Mouse (Mus musculus) liver, embryonic 12.5 days (tissue): Measurements from ENCODE around the gene Galnt17. TPM values are rescaled to one million over a fixed set of nuclear protein-coding genes. Genes with fewer than 3 reads are reported as not detected.

Experiments used
- ATAC-seq: fragments of 200-750 bp; cut with Nextera tagmentation; 2 replicates; pipeline ENCODE4 v1.8.0; 2017; ENCODE audit warnings: moderate number of reproducible peaks, mild to moderate bottlenecking, moderate library complexity
- H3K27ac ChIP-seq: fragments of 300-500 bp; sonication (generic); 2 replicates; pipeline ENCODE4 v1.5.1; 2016; ENCODE audit warnings: mild to moderate bottlenecking
- H3K27me3 ChIP-seq: fragments of 300-500 bp; sonication (generic); replicated peaks from 2 replicates; pipeline ENCODE4 v1.6.1; 2016; ENCODE audit warnings: mild to moderate bottlenecking, moderate library complexity
- H3K36me3 ChIP-seq: fragments of 300-500 bp; sonication (generic); 2 replicates; pipeline ENCODE4 v1.6.1; 2016; ENCODE audit warnings: mild to moderate bottlenecking, moderate library complexity
- H3K4me1 ChIP-seq: fragments of 300-500 bp; sonication (generic); 2 replicates; pipeline ENCODE4 v1.6.1; 2016
- H3K4me2 ChIP-seq: fragments of 300-500 bp; sonication (generic); 2 replicates; pipeline ENCODE4 v1.6.1; 2016; ENCODE audit warnings: mild to moderate bottlenecking, moderate library complexity
- H3K4me3 ChIP-seq: fragments of 300-500 bp; sonication (generic); 2 replicates; pipeline ENCODE4 v1.5.1; 2016; ENCODE audit warnings: mild to moderate bottlenecking, moderate library complexity
- H3K9ac ChIP-seq: fragments of 300-500 bp; sonication (generic); 2 replicates; pipeline ENCODE4 v1.6.1; 2016; ENCODE audit warnings: mild to moderate bottlenecking, moderate library complexity
- H3K9me3 ChIP-seq: fragments of 300-500 bp; sonication (generic); replicated peaks from 2 replicates; pipeline ENCODE4 v1.6.1; 2016; ENCODE audit warnings: mild to moderate bottlenecking, moderate library complexity
- WGBS: fragments of 180-500 bp; shearing (Covaris S2); methylation state at CpG from one replicate; pipeline ENCODE4 v1.1.7; 2016; ENCODE audit not compliant: insufficient replicate concordance; 5-methylcytosine and 5-hydroxymethylcytosine counted together
- polyA plus RNA-seq: library from polyadenylated mRNA; unstranded; fragments of >200 nt; fragmentation: Nextera tagmentation; extraction: Ambion mirVana; gene quantifications from 2 replicates; pipeline ENCODE4 v1.2.1, GENCODE M21; 2016

Gene Galnt17
- polyA plus RNA-seq, 1 experiment from 2014 or later: 0.13 TPM

GRCm38 (mm10) chr5:130950894-130951400, 357.4 kb downstream of the Galnt17 start:
- no peak overlapping the region for H3K4me2 ChIP-seq
- no peaks in the 10 kb centered on the region for H3K27me3 ChIP-seq
- H3K27ac ChIP-seq: no peak overlapping the region
- no peak overlapping the region for H3K4me3 ChIP-seq
- H3K4me1 ChIP-seq: no peaks in the 10 kb centered on the region
- no peak for ATAC-seq
- H3K9ac ChIP-seq: no peak overlapping the region
- H3K36me3 ChIP-seq: no peaks in the 10 kb centered on the region
- 0 out of 2 replicates have a peak, but pooled peaks cover 5% of the 10 kb centered on the region for H3K9me3 ChIP-seq
- WGBS: 29% methylated on average over 6 of the region's 6 CpGs

DNA sequence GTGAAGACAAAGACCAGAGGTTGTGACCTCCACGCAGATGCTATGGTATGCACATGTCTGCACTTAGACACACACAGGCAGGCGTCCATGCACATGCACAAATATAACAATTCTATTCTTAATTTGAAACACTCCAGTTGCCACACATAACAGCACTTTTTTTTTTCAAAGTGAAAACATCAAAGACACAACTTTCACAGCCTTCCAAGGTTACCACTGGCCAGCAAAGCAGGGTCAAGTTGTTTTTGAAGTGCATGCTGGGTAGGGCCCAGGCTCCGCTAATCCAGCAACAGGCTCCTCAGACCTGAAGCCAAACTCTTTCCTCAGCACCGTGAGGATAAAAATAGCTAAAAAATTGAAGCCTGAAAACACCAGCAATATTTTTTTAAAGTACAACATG, 357.9 kb downstream of the Galnt17 start:
- Histone ChIP-seq H3K4me2 (no peak overlapping the region), H3K4me3 (no peak overlapping the region), H3K27ac (no peak overlapping the region), H3K4me1 (no peaks in the 10 kb centered on the region), H3K36me3 (no peaks in the 10 kb centered on the region), H3K9me3 (0 out of 2 replicates have a peak, but pooled peaks cover 5% of the 10 kb centered on the region), H3K27me3 (no peaks in the 10 kb centered on the region), H3K9ac (no peak overlapping the region)
- 51% methylated on average over 4 of the region's 4 CpGs for WGBS
- no peak for ATAC-seq

- no peaks in the 10 kb centered on the region for H3K4me1 ChIP-seq
- 0 out of 2 replicates have a peak, but pooled peaks cover 5% of the 10 kb centered on the region for H3K9me3 ChIP-seq
These were observed 358.6 kb downstream of the Galnt17 start for GRCm38 (mm10) chr5:130949710-130950109.

DNA sequence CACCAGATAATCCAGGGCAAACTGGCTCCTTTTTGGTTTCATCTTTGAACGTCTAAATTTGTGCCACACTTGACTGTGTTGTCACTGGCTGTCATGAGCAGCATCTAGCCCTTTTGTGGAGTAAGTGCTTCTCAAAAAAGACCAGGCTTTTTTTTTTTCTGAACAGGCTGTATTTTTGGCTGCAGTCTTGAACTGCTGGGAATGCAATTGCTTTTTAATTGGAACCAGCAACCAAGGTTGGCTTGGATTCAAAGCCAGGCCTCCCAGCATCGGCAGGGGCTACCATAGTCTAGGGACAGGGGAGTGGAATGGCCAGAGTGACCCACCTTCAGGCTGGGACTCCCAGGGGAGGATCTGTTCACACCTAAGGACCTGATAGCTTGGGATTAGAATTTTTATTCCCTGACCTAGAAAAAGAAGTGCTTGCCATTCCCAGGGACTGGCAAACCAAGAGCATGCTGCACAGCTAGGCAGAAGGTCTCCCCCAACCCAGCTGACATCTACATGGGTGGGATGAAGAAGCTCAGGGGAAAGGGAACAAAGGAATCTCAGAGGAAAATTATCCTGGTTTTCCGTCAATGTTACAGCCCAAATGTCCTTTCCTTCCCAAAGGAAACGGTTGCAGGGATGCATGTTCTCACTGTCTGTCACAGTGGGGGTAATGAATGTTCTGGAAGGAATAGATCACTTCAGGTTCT, 369.2 kb downstream of the Galnt17 start:
- Histone ChIP-seq H3K9ac (no peak overlapping the region), H3K36me3 (no peaks in the 10 kb centered on the region), H3K4me2 (no peak overlapping the region), H3K4me3 (no peak overlapping the region), H3K9me3 (0 out of 2 replicates have a peak, but pooled peaks cover 5% of the 10 kb centered on the region), H3K27me3 (no peaks in the 10 kb centered on the region), H3K4me1 (no peaks in the 10 kb centered on the region), H3K27ac (no peak overlapping the region)
- no peak for ATAC-seq
- 60% methylated on average over 4 of the region's 4 CpGs for WGBS

More at GRCm38 (mm10) chr5:130949710-130950109, 358.6 kb downstream of the Galnt17 start:
- Histone ChIP-seq H3K27ac (no peak overlapping the region), H3K4me3 (no peak overlapping the region), H3K9ac (no peak overlapping the region), H3K4me2 (no peak overlapping the region), H3K27me3 (no peaks in the 10 kb centered on the region), H3K36me3 (no peaks in the 10 kb centered on the region)
- ATAC-seq: no peak
- 48% methylated on average over 1 of the region's 1 CpGs for WGBS

DNA sequence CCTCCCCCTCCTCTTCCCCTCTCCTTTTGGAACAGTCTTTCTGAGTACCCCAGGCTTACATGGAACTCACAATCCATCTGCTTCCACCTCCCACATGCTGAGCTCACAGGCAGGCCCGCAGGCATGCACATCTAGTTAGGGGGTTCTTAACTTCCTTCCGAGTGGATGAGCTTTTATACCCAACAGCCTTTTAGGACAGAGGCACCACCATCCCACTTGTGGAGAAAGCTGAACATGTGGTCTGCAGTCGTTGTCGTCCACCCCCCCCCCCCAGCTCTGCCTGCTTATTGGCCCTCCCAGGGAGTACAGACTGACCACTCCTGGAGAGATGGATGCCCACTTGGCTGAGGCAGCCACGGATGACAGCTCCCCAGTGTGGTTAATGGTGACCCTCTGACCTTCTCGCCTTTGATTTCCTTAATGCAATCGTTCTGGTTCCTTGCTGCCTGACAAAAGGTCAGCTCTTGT, 370.0 kb downstream of the Galnt17 start:
- Histone ChIP-seq H3K9me3 (0 out of 2 replicates have a peak, but pooled peaks cover 5% of the 10 kb centered on the region), H3K27ac (no peak overlapping the region), H3K4me3 (no peak overlapping the region), H3K4me2 (no peak overlapping the region), H3K9ac (no peak overlapping the region), H3K27me3 (no peaks in the 10 kb centered on the region), H3K4me1 (no peaks in the 10 kb centered on the region), H3K36me3 (no peaks in the 10 kb centered on the region)
- ATAC-seq: no peak
- 22% methylated on average over 7 of the region's 7 CpGs for WGBS

GRCm38 (mm10) chr5:130930999-130931398, 377.3 kb downstream of the Galnt17 start:
- 53% methylated on average over 1 of the region's 1 CpGs for WGBS
- Histone ChIP-seq H3K9me3 (peaks cover 29% of the 10 kb centered on the region; the same call in 1 of the 2 replicates), H3K4me3 (no peak overlapping the region), H3K9ac (no peak overlapping the region), H3K4me2 (no peak overlapping the region), H3K4me1 (no peaks in the 10 kb centered on the region), H3K27me3 (no peaks in the 10 kb centered on the region), H3K36me3 (no peaks in the 10 kb centered on the region), H3K27ac (no peak overlapping the region)
- no peak for ATAC-seq

GRCm38 (mm10) chr5:130927794-130928149, 380.5 kb downstream of the Galnt17 start:
- Histone ChIP-seq H3K4me1 (no peaks in the 10 kb centered on the region), H3K27ac (no peak overlapping the region), H3K9ac (no peak overlapping the region), H3K36me3 (no peaks in the 10 kb centered on the region), H3K27me3 (no peaks in the 10 kb centered on the region), H3K9me3 (peaks cover 29% of the 10 kb centered on the region; the same call in 1 of the 2 replicates), H3K4me2 (no peak overlapping the region), H3K4me3 (no peak overlapping the region)
- no peak for ATAC-seq
- 60% methylated on average over 8 of the region's 8 CpGs for WGBS

DNA sequence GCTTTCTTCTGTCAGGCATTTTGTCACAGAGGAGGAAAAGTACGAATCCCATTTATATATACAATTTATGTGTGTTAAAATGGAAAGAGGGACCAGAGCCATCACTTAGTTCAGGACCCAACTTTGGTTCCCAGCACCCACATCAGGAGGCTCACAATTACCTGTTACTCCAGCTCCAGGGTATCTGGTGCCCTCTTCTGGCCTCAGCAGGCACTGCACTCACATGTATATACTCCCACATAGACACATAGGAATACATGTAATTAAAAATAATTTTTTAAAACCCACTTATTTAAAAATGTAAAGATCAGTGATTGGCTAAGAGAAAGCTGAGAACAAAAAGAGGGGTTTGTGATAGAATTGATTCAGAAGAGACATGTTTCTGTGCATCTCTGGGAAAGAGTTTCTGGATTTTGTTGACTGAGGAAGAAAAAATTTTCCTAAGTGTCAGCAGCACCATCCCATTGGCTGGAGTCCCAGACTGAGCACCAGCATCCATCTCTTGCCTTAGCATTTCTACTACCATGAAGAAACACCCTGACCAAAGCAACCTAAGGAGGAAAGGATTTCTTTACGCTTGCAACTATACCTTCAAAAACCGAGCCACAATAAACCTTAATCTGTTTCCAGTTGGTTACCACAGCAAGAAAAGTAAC, 381.0 kb downstream of the Galnt17 start:
- Histone ChIP-seq H3K36me3 (no peaks in the 10 kb centered on the region), H3K27ac (no peak overlapping the region), H3K9me3 (peaks cover 25% of the 10 kb centered on the region; the same call in 1 of the 2 replicates), H3K4me2 (no peak overlapping the region), H3K4me1 (no peaks in the 10 kb centered on the region), H3K4me3 (no peak overlapping the region), H3K9ac (no peak overlapping the region), H3K27me3 (no peaks in the 10 kb centered on the region)
- 54% methylated on average over 3 of the region's 3 CpGs for WGBS
- ATAC-seq: no peak

- no peak for ATAC-seq
- H3K4me1 ChIP-seq: no peaks in the 10 kb centered on the region
- H3K4me3 ChIP-seq: no peak overlapping the region
- WGBS: 78% methylated on average over 7 of the region's 7 CpGs
- H3K9me3 ChIP-seq: peaks cover 25% of the 10 kb centered on the region; the same call in 1 of the 2 replicates
- H3K27ac ChIP-seq: no peak overlapping the region
- no peak overlapping the region for H3K9ac ChIP-seq
- H3K36me3 ChIP-seq: no peaks in the 10 kb centered on the region
- no peak overlapping the region for H3K4me2 ChIP-seq
- H3K27me3 ChIP-seq: no peaks in the 10 kb centered on the region
These were observed 382.6 kb downstream of the Galnt17 start for GRCm38 (mm10) chr5:130925681-130926080.

DNA sequence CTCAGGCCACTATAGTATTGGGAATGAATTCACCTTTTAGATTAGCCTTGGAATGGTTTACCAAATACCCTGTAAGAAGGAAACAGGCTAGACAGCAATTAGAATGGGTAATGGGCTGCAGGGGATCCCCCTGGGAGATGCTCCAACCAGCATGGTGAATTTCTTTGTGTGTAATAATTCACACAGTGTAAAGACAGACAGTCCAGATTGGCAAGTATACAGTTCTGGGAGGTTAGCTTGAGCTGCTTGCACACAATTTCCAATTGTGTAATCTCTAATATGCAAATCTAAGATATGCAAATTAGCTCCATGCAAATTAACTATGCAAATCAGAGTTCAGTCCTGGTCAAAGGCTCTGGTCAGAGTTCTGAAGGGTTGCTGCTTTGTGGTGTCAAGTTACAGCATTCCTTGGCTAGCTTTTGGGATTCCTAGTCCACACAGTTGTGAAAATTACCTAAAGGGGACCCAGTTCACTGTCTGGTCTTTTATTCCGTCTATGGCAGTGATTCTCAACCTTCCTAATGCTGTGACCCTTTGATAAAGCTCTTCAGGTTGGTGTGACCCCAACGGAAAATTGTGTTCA, 384.0 kb downstream of the Galnt17 start:
- no peaks in the 10 kb centered on the region for H3K36me3 ChIP-seq
- H3K9me3 ChIP-seq: peaks cover 25% of the 10 kb centered on the region; the same call in 1 of the 2 replicates
- H3K9ac ChIP-seq: no peak overlapping the region
- H3K27ac ChIP-seq: no peak overlapping the region
- no peak overlapping the region for H3K4me3 ChIP-seq
- H3K4me1 ChIP-seq: no peaks in the 10 kb centered on the region
- no peaks in the 10 kb centered on the region for H3K27me3 ChIP-seq
- no peak for ATAC-seq
- 31% methylated on average over 2 of the region's 2 CpGs for WGBS
- H3K4me2 ChIP-seq: no peak overlapping the region

DNA sequence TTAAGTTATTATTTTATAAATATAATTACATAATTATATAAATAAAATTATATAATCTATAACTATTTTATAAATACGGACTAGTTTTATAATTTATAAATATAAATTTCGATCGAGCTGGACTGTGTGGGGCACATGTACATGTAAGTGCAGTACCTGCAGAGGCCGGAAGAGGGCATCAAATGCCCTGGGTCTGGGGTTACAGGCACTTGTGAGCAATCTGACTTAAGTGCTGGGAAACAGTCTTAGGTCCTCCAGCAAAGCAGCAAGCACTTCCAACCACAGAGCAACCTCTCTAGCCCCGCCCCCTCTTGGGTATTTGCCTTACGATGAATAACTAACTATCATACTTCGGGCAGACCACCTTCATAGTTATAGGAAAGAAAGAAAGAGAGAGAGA, 388.3 kb downstream of the Galnt17 start:
- Histone ChIP-seq H3K9ac (no peak overlapping the region), H3K27me3 (no peaks in the 10 kb centered on the region), H3K27ac (no peak overlapping the region), H3K4me3 (no peak overlapping the region), H3K4me1 (no peaks in the 10 kb centered on the region), H3K9me3 (0 out of 2 replicates have a peak, but pooled peaks cover 5% of the 10 kb centered on the region), H3K4me2 (no peak overlapping the region), H3K36me3 (no peaks in the 10 kb centered on the region)
- no peak for ATAC-seq
- 75% methylated on average over 7 of the region's 7 CpGs for WGBS

DNA sequence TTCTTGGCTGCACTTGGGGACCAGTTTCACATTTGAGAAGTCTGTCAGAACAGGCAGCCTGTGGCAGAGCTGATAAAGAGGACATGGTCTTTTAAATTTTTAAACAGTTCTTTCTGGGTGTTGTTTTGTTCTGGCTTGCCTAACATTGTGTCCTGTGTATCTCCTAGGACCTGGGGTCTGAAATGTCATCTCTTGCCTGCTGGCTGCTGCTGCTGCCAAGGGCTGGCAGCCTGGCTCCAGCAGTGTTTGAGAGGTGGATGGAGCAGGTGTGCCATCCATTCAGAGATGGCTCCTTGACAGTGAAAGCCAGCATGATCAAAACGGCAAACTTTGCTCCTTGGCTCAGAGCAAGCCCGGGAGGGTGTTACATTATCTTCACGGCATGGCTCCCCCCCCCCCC, 393.7 kb downstream of the Galnt17 start:
- Histone ChIP-seq H3K4me2 (no peak overlapping the region), H3K4me3 (no peak overlapping the region), H3K4me1 (no peaks in the 10 kb centered on the region), H3K27me3 (no peaks in the 10 kb centered on the region), H3K36me3 (no peaks in the 10 kb centered on the region), H3K9ac (no peak overlapping the region), H3K9me3 (0 out of 2 replicates have a peak, but pooled peaks cover 8% of the 10 kb centered on the region), H3K27ac (no peak overlapping the region)
- WGBS: 57% methylated on average over 3 of the region's 3 CpGs
- ATAC-seq: no peak
